Mouse (Mus musculus) layer of hippocampus, adult 2 months (tissue): ENCODE data around the gene Brms1l. TPM values are rescaled to one million over a fixed set of nuclear protein-coding genes. Genes with fewer than 3 reads are reported as not detected.

Source experiments
- DNase-seq, 2 experiments: peaks; one replicate each; pipeline ENCODE4 v3.0.0; 2022; ENCODE audit warnings: low spot score in 2 of 2
- H3K27ac ChIP-seq: fragments of 200-600 bp; 2 replicates; pipeline ENCODE4 v1.8.1; 2022
- H3K4me3 ChIP-seq: fragments of 200-600 bp; 2 replicates; pipeline ENCODE4 v1.8.1; 2022; ENCODE audit warnings: mild to moderate bottlenecking
- CTCF ChIP-seq: fragments of 200-600 bp; conservative IDR thresholded peaks from 2 replicates; pipeline ENCODE4 v1.8.1; 2022; ENCODE audit warnings: antibody characterized with exemption, mild to moderate bottlenecking, moderate library complexity
- microRNA-seq, 2 experiments: library from miRNA; unstranded; fragments of <30 nt; microRNA quantifications; one replicate each; pipeline ENCODE4 v1.2.0; 2021
- total RNA-seq, 2 experiments: library from RNA; stranded (reverse); gene quantifications; 2 replicates each; pipeline ENCODE4 v1.2.3; 2021

Brms1l gene
- total RNA-seq, 2 experiments from 2014 or later = 65.2 to 72.3 TPM

DNA sequence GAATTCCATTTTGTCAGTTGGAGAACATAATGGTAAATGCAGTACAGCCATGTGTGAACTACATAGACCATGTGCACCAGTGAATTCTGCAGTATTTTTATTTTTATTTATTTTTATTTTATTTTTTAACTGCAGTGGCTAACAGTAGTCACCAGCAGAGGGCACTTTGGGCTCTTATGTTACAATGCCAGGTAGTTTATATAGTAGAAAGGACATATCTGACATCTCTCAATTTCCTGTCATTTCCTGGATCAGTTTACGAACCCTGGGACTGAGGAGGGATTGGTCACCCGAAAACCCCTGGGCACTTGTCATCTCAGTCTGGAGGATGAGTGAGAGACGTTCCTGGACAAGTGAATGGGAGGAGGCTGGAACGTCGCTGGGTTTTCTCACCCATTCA is 52.4 kb downstream of the Brms1l start:
- Histone ChIP-seq H3K27ac (no peak overlapping the region), H3K4me3 (peak overlapping the region; percentile 27)
- peak; percentile 82 for TF ChIP-seq CTCF
- peak in 1 of 2 experiments; percentile 23 for DNase-seq

DNA sequence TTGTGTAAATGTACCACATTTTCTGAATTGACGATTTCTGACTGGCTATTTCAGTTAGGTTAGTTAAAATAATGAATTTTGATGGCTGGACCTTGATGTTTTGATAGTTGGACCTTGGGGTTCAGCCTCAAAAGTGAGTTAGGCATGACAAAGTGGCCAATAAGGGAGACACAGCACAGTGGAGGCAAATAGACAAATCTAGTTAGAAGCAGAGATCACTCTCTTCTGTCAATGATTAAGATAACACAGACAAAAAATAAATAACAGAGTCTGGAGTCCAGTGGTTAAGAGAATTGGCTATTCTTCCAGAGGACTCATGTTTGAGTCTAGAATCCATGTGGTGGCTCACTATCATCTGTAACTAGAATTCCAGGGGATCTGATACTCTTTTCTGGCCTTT is 68.7 kb downstream of the Brms1l start:
- DNase-seq = no peak
- no peak overlapping the region for H3K27ac ChIP-seq
- no peak overlapping the region for H3K4me3 ChIP-seq
- no peak for TF ChIP-seq CTCF

DNA sequence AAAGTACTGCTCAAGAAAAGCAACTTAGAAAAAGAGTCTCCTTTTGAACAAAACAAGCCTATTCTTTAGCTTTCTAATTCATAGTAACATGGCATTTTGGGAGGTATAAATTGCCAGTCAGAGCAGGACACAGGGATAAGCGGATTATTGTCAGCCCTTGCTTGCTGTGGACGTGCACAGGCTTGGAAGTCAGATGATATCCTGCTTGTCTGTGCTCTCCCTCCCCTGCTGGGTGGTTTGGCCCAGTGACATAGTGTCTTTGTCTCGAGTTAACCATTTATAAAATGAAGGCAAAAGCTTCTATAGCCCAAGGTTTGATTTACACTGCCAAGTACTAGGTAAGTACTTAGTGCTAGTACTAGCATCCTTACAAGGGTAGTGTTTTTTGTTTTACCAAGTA is 76.0 kb downstream of the Brms1l start:
- TF ChIP-seq CTCF = no peak
- DNase-seq = no peak
- Histone ChIP-seq H3K4me3 (no peak overlapping the region), H3K27ac (no peak overlapping the region)

DNA sequence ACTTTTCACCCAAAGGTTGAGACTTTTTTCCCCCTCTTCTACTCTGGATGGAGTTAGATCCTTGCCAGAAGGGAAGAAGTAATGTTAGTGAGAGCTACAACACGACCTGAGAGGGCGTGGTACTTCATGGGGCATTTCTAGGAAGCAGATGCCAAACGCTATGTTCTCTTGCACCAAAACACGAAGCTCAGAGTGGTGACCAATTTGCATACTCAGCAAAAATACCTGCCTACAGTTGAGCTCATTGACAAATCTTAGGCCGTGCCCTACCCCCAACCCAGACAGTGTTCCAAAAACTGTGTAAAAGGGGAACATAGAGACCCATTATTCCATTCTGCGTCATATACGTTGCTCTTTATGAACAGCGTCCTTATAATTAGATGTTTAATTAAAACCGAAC is 77.1 kb downstream of the Brms1l start:
- no peak for TF ChIP-seq CTCF
- Histone ChIP-seq H3K27ac (no peak overlapping the region), H3K4me3 (no peak overlapping the region)
- no peak for DNase-seq

DNA sequence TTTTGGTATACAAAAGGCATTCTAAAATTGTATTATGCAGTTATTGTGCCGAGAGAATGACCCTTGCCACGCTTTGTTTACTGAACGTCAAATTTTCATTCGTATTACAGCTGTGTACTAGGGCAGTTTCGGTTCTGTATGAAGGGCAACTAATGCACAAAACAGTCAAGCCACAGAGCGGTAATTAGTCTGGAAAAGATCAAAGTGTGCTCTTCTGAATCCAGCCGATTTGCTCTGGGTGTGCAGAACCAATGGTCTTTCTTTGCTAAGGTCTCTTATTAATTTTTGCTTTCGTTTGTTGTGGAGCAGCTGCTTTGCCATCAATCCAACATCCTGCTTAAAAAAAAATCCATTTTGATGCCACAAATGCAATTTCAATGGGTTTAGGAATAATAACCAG is 80.1 kb downstream of the Brms1l start:
- TF ChIP-seq CTCF = no peak
- DNase-seq = no peak
- Histone ChIP-seq H3K4me3 (peak overlapping the region; percentile 25; the same call in 1 of the 2 replicates), H3K27ac (no peak overlapping the region)

DNA sequence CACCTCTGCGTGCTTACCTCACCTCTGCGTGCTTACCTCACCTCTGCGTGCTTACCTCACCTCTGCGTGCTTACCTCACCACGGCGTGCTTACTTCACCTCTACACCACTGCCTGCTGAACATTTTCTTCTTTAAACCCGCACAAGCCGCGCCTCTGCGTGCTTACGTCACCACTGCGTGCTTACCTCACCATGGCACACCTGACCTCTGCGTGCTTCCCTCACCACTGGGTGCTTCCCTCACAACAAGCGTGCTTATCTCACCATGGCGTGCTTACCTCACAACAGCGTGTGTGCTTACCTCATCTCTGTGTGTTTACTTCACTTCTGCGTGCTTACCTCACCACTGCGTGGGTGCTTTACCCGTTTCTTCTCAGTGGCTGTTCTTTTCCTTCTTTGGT is 80.9 kb downstream of the Brms1l start:
- H3K4me3 ChIP-seq = no peak overlapping the region
- DNase-seq = no peak
- no peak overlapping the region for H3K27ac ChIP-seq
- TF ChIP-seq CTCF = no peak

Small RNAs within 50 kb of the gene (microRNA-seq; reads per million reads assigned to microRNA genes)
- gene Gm23394 = 3.2 to 3.7 reads per million in 2 experiments

Other genes with a start within 250 kb of the Brms1l start
- gene Insm2, start 236.9 kb upstream of the Brms1l start, total RNA-seq = under 1 TPM; 0.12 to 0.13 TPM
- 100 to 1,000 TPM; 127 to 135 TPM for gene Ralgapa1, start 15.2 kb upstream of the Brms1l start, total RNA-seq